Mouse (Mus musculus) adipocyte (in vitro differentiated cells): ENCODE data around the gene Hist2h3b.
A peak's percentile ranks its signal among the peaks of the same experiment; 100 is the strongest.
"Not testable (repeated sequence)": the region's sequence is repeated elsewhere in the genome, so short reads cannot be mapped to it uniquely, and the experiment has no call there.

ENCODE experiments used
- DNase-seq: peaks from one replicate; pipeline ENCODE4 v3.0.0-alpha.2; 2016; ENCODE audit warnings: low spot score

Hist2h3b gene

DNA sequence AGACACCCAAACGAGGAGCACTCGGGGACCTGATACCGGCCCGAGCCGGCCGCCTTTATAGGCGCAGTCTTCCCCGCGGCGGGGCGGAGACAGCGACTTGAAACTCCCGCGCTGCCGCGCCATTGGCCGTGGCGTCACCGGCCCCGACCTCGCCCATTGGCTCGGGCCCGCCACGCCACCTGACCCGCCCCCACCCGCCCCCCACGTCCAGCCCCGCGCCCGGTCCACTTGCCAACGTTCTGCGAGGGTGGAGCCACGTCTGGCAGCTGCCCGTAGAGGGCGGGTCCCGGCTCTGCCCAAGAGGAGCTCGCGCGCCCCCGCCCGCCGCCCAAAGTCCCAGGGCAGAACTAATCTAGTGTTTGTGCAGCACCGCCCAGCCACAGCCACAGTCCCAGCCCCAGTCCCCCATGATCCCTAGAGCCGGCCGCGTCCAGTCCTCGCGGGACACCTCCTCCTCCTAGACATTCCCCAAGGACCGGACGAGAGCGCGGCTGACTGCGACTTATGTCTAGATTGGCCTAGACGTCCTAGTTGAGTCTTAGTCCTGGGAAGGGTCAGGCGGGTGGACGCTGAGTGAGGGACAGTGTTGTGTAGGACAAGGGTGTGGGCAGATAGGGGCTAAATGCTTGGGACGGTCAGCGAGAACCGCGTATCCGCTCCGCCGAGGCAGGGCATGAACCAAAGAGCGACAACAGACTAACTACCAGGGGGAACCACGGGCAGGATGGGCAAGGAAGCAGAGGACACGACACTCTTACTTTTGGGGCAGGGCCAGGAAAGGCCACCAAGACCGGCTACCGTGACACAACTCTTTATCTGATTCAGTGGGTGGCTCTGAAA, 29.3 kb upstream of the Hist2h3b start, which contains the start of gene Hist2h3c2:
Hist2h3c2 (minus strand) TSS at position 174 of the 840 bp plus-strand sequence.
- not testable (repeated sequence) for DNase-seq

DNA sequence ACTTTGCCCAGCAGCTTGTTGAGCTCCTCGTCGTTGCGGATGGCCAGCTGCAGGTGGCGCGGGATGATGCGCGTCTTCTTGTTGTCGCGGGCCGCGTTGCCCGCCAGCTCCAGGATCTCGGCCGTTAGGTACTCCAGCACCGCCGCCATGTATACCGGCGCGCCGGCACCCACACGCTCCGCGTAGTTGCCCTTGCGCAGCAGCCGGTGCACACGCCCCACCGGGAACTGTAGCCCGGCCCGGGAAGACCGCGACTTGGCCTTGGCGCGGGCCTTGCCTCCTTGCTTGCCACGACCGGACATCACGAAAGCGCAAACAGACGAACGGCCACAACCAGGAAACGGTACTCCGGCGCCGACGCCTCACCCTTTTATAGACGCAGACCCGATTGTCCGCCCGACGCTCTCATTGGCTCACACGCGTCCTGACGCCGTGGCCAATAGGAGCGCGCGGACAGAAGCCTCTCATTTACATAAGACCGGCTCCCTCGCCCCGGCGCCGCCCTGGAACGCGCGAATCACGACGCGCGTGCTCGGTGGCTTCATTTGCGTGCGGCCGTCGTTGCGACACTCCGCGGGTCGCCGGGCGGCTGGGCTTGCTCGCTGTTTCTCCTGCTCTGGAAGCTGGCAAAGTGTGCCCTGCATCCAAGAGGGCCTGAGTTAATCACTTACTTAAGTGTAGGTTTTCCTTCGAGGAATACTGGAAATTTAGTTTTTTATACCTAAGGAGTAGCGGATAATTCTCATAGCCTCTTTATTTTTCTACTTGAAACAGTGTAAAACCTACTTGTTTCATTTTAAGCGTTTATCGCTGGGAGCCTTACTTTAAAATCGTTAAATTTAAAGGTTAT, 28.3 kb upstream of the Hist2h3b start, which contains the start of gene Hist2h2aa2:
Hist2h2aa2 (minus strand) TSS at position 328 of the 850 bp plus-strand sequence.
- peak; percentile 64 for DNase-seq

DNA sequence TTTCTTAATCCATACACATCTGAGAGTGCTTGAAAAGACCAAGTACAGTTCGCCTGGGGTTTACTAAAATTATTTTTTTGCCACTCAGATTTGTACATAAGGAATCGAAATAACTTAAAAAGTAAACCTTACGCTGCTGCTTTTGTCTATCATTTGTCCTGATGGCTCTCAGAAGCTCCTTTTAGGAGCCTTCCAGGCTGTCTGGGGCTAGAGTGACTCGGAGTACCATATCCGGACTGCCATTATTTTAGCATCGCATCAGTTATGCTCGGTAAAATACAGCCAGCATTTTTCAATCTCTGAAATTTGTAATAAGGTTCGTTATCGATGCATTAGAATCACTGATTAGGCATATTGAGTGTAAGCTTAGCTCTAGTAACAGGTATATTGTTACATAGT, 27.7 kb upstream of the Hist2h3b start:
- DNase-seq: no peak

DNA sequence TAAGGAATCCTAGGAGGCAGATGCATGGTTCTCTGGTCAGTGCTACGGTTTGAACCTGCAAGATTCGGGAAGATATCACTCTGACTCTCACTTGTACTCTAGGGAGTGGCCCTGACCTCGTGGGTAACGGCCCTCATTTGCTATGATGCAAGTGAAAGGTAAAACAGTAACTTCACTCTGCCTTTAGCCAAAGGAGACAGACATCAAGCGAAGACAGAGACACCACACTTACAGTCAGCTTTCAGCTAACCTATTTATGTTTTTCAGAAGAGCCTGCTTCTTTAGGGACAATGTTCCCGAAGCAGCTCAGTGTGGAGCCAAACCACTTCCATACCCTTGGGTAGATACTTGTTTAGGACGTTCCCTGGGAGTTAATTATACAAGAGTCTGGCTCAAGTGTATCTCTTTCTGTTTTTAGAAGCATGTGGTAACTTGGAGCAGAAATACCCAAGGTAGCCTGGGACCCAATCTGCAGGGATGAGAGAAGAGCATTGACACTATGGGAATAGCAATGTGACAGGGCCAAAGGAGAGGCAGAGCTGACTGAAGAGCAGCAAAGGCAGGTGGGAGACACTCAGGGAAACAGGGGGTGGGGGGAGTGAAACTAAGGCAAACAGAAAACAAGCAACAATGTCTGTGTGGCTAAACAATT, 24.4 kb upstream of the Hist2h3b start:
- DNase-seq: peak; percentile 43

DNA sequence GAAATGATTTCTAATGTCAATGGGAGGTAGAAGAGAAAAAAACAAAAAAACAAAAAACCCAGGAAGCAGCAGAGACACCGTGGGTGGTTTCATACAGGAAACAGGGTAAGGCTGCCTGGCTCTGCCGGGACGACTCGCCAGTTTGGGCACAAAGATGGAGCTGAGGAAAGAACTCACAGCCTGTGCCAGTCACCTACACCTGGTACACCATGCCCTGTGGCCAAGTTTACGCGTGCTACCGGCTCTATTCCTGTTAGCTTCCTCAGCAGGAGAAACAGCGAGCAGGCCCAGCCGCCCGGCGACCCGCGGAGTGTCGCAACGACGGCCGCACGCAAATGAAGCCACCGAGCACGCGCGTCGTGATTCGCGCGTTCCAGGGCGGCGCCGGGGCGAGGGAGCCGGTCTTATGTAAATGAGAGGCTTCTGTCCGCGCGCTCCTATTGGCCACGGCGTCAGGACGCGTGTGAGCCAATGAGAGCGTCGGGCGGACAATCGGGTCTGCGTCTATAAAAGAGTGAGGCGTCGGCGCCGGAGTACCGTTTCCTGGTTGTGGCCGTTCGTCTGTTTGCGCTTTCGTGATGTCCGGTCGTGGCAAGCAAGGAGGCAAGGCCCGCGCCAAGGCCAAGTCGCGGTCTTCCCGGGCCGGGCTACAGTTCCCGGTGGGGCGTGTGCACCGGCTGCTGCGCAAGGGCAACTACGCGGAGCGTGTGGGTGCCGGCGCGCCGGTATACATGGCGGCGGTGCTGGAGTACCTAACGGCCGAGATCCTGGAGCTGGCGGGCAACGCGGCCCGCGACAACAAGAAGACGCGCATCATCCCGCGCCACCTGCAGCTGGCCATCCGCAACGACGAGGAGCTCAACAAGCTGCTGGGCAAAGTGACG, 23.2 kb upstream of the Hist2h3b start, which contains the start of gene Hist2h2aa1:
Hist2h2aa1 (plus strand) TSS at position 495 of the 884 bp plus-strand sequence.
- peak; percentile 82 for DNase-seq

DNA sequence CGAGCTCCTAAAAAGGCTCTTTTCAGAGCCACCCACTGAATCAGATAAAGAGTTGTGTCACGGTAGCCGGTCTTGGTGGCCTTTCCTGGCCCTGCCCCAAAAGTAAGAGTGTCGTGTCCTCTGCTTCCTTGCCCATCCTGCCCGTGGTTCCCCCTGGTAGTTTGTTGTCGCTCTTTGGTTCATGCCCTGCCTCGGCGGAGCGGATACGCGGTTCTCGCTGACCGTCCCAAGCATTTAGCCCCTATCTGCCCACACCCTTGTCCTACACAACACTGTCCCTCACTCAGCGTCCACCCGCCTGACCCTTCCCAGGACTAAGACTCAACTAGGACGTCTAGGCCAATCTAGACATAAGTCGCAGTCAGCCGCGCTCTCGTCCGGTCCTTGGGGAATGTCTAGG, 22.4 kb upstream of the Hist2h3b start:
- not testable (repeated sequence) for DNase-seq

DNA sequence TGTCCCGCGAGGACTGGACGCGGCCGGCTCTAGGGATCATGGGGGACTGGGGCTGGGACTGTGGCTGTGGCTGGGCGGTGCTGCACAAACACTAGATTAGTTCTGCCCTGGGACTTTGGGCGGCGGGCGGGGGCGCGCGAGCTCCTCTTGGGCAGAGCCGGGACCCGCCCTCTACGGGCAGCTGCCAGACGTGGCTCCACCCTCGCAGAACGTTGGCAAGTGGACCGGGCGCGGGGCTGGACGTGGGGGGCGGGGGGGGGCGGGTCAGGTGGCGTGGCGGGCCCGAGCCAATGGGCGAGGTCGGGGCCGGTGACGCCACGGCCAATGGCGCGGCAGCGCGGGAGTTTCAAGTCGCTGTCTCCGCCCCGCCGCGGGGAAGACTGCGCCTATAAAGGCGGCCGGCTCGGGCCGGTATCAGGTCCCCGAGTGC, 22.0 kb upstream of the Hist2h3b start, which contains the start of gene Hist2h3c1:
Hist2h3c1 (plus strand) TSS at position 259 of the 430 bp plus-strand sequence.
- DNase-seq: not testable (repeated sequence)

DNA sequence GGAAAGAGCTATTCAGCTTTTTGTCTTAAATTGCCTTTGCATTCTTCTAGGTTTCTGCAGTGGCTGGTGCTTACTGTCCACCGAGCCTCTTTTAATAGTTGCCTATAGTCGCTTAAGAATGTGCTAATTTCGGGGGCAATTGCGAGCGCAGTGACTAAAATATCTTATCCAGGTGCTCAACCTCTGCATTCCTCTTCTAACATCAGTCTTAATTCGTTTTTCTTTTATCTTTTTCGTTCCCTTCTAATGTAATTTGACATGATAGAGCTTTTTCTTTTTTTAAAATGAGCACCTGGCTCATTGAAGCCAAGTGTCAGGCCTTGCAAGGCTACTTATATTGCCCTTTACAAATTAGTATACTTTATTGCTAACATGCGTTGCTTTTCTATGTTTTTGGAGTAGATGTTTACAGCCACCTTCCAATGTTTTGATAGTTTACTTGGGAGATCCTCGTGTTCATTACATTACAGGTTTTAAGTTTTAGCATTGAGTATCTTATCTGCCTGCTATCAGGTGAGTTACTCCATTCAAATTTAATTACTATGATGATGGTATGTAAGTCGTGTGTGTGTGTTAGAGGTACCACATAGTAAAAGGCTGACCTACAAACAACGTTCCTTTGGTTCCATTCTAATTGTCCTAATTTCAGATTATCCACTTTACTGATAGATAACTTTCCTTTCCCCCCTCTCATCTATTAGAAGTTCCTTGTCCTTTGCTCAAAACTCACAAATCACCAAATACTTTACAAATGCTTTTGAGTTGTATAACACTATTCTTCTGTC, 20.9 kb upstream of the Hist2h3b start:
- no peak for DNase-seq

DNA sequence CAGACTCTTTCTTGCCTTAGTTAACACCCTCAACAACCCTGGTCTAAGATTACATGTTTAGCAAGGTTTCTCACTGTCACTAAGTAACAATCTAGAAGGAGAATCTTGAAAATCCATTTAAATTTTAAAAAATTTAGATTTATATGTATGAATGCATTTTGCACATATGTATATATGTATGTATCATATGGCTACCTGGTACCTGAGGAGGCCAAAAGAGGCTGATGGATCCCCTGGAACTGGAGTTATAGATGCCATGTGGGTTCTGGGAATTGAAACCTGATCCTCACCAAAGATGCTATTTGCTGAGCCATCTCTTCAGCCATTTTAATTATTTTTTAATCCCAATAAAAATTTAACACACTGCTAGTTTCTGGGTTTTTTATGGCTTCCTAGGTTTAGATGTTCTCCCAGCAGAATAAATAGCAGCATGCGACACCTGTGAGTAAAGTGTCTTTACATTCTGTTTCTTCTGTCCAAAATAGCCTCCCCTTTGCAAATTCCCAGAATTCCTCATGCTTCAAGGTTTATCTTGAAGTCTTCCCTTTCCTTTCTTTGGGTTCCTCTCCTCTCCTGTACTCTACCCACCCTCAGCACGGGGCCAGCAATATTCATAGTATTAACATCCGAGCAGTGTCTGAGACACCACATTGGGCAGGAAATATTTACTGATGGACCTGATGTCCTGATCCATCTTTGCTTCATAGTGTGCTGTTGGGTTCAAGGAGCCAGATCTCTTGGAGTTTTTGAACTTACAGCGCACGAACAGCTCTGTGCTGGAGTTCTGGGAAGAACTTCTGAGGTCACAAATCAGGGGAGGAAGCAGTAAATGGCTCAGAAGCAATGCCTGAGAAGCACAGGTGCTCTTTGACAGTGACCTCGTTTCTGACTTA, 20.1 kb upstream of the Hist2h3b start:
- no peak for DNase-seq

DNA sequence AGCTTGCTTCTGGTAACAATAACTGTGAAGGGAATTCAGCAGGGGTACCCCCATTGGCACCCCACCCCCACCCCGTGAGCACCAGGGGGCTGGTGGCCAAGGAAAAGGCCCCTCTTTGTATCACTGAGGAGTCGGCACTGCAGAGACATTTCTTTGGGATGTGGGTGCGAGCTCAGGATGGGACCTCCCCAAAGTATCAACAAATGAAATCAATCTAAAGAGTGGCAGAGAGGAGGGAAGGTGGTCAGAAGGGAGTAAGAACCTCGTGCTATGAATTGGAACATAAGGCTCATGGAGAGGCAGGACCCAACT, 19.5 kb upstream of the Hist2h3b start:
- no peak for DNase-seq

DNA sequence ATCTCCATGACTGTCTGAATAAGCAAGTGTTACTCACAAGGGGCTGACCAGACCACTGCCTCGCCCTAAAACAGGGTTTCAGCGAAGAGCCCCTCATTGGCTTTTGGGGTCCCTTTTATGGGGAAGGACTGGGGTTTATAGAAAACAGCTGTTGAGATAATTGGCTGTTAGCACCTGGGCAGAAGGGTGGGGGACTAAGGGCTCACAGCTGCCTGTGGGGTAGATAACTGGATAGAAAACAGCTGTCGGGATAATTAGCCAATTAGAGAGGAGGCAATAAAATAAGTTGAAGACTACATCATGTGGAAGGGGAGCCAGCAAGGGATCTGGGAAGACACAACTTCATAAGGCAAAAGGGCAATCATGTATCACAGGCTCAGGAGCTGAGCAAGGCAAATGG, 17.6 kb upstream of the Hist2h3b start:
- DNase-seq: no peak

DNA sequence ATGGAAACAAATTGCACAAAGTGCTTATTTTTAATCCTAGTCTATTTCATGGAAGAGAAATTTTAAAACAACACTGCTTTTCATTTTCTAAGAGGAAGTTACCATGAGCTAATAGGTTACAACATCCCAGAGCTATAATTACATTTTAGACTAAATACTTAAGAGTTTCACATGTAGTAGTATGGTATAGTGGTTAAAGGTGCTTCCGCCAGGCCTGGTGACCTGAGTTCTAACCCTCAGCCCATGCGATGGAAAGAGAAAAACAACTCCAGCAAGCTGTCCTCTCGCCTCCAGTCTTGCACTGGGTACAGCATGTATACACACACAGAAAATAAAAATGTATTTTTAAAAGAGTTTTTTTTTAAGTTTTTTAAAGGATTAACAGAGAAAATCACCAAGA, 16.7 kb upstream of the Hist2h3b start:
- no peak for DNase-seq

DNA sequence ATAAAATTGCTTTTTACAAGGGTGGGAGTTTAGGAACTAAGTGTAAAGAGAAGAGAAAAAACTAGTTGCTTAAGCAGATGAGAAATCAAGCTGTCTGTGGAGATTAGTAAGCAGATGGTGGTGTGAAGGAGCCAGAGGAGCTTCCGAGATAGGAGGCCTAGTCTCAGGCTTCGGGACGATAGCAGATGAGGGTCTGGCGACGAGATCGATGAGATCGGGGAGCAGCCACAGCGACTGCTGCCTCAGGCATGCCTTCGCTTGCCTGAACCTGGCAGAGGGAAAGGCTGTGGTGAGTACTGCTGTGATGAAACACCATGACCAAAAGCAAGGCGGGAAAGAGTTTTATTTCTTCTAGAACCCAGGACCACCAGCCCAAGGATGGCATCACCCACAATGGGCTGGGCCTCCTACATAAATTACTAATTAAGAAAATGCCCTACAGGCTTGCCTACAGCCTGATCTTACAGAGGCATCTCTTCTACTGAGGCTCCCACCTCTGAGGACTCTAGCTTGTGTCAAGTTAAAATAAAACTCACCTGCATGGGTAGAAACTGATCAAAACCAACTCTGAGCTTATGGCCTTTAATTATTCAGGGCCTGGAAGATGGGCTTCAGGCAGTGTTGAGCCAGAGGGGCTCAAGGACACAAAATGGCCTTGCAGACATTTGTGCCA, 13.6 kb upstream of the Hist2h3b start:
- no peak for DNase-seq

DNA sequence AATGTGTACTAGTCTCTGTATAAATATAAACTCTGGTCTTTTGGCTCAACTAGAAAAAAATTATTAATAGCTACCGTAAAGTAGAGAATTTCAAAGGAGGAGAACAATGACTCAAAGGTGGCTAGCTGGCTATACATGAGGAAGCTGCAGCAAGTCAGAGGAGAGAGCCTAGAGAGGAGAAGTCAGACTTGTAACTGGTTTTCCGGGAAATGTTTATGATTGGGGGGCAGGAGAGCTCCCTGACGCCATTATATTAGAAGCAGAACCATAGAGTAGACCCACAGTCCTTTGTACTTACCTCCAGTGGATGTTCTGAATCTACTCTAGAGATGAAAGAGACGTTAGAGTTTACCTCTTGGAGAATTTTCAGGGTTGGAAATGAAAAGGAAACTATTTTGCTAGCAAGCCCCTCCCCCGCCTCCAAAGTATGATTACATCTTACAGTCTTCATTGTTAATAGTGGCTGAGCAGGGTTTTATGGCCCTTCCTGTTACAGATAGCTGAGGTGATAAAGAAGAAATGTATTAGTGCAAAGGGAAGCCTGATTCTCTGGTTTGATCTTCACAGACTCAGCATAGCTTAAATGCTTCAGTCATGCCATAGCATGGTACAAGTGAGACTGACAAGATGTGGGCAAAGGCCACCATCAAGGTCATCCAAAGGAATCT, 12.4 kb upstream of the Hist2h3b start:
- DNase-seq: no peak

DNA sequence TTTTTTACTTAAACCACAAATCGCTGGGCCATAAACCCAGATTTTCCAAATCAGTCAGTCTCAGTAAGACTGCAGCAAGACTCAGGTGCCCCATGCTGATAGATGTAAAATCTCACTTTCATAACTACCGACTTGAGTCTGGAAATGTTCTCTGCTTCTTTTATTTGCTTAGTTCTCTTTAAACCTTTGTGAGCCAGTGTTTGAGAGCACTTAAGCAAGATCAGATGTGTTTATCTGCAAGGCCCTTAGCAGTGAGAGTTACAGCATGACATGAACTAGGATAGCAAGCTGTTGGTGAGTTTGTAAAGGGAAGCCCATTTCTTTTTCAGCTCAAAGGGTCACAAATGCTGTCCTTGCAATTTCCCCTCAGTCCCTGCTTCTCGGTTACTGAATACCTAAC, 11.3 kb upstream of the Hist2h3b start:
- no peak for DNase-seq

DNA sequence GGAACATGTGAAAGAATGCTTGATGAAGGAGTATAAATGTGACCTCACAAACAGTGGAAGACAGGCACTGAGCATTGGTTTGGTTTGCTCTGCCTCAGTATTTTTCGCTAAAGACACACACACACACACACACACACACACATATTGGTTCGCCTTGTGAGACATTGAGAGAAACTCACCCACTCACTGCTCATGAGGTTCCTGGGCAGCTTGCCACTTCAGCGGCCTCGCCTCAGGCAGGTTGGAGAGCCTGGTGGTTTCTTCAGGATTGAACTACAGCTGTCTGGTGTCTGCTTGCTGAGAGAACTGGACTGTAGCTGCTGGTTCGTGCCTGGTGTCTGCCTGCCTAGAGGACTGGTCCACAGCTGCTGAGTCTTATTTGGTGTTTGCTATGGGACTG, 8.2 kb upstream of the Hist2h3b start:
- DNase-seq: no peak

DNA sequence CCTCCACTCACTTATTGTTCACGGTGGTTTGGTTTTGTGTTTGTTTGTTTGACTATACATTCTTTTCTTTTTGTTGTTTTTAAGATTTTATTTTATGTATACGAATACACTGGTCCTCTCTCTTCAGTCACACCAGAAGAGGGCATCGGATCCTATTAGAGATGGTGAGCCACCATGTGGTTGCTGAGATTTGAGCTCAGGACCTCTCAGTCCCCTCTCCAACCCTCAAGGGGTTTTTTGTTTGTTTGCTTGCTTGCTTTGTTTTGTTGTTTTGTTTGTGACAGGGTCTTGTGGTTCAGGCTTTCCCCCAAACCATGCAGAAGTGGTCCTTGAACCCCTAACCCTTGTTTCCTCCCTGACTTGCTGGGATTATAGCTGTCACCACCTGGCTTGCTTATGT, 6.8 kb upstream of the Hist2h3b start:
- no peak for DNase-seq

DNA sequence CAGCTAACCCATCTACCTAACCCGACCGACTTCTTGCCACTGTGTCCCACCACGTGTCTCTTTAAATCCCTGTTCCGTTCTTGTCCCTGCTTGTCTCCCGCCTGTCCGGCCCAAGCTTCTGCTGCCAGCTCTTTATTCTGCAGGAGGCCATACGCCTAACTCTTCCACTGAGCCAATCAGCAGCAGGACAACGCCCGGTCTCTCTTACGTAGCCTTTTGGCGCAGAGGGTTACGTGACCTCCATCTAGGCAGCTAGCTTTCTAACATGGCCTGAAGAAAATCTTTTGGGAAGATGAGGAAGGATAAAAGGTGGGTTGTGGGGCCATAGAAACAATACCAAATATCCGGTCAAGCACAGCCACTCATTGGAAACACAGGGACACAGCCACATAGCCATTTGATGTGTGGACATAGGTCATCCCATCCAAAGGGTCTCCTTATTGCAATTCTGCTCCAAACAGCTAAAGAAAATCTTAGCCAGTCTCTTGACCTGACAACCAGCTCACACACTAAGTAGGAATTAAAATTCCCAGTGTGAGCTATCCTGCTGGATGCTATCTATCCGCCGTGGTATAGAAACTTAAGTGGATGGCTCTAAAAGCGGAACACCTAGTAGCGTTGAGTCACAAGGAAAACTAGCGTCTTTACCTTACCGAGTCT, 6.1 kb upstream of the Hist2h3b start:
- peak; percentile 94 for DNase-seq
